Mouse (Mus musculus) CH12.LX (cell line): ENCODE results near the gene Itgb2. TPM values are rescaled to one million over a fixed set of nuclear protein-coding genes. Genes with fewer than 3 reads are reported as not detected.

ENCODE experiments used
- DNase-seq: peaks from one replicate; pipeline ENCODE4 v3.0.0-alpha.2; 2013; ENCODE audit errors: extremely low read depth
- H3K27ac ChIP-seq: 2 replicates; pipeline ENCODE4 v1.5.1; 2012; ENCODE audit warnings: low read depth, mild to moderate bottlenecking, control low read depth, moderate library complexity; ENCODE audit not compliant: insufficient read depth
- H3K27me3 ChIP-seq: replicated peaks from 2 replicates; pipeline ENCODE3; 2012; ENCODE audit warnings: inconsistent platforms
- H3K36me3 ChIP-seq, 2 experiments: replicated peaks in 1 of 2; 2 replicates each; pipeline versions ENCODE3 to v1.6.1; 2012; ENCODE audit warnings: inconsistent platforms in 1 of 2, low read length in 1 of 2, mild to moderate bottlenecking in 1 of 2, mixed read lengths in 1 of 2, moderate library complexity in 1 of 2; ENCODE audit not compliant: control insufficient read depth in 1 of 2, insufficient read depth in 1 of 2
- H3K4me1 ChIP-seq, 2 experiments: 2 replicates each; pipeline ENCODE4 v1.6.1; 2012; ENCODE audit warnings: inconsistent platforms in 1 of 2, moderate library complexity in 1 of 2; ENCODE audit not compliant: insufficient read depth in 2 of 2, control insufficient read depth in 1 of 2
- H3K4me2 ChIP-seq: 2 replicates; pipeline ENCODE4 v1.6.1; 2012; ENCODE audit warnings: low read depth, mild to moderate bottlenecking, control low read depth; ENCODE audit not compliant: poor library complexity, insufficient read depth, severe bottlenecking
- H3K4me3 ChIP-seq, 3 experiments: fragments of 150-350 bp in 1 of 3; sonication (generic) in 1 of 3; replicated peaks in 1 of 3; 2 replicates each; pipeline versions ENCODE3 to v1.5.1; 2011 to 2012; ENCODE audit warnings: low read depth in 2 of 3, low read length in 2 of 3, mild to moderate bottlenecking in 2 of 3, moderate library complexity in 2 of 3, control low read depth in 1 of 3, improper control_type of control experiment in 1 of 3, inconsistent platforms in 1 of 3, mixed read lengths in 1 of 3; ENCODE audit not compliant: poor library complexity in 1 of 3
- H3K79me2 ChIP-seq: replicated peaks from 2 replicates; pipeline ENCODE4 v1.6.1; 2012; ENCODE audit warnings: mild to moderate bottlenecking, moderate library complexity; ENCODE audit not compliant: control insufficient read depth, poor library complexity, insufficient read depth, severe bottlenecking; ENCODE audit errors: extremely low read depth
- H3K9ac ChIP-seq: 2 replicates; pipeline ENCODE4 v1.6.1; 2012; ENCODE audit warnings: low read depth, mild to moderate bottlenecking, control low read depth, moderate library complexity; ENCODE audit not compliant: insufficient read depth
- H3K9me3 ChIP-seq: replicated peaks from 2 replicates; pipeline ENCODE3; 2012; ENCODE audit warnings: low read length, inconsistent platforms, mixed read lengths
- BHLHE40 ChIP-seq: IDR thresholded peaks from 2 replicates; pipeline ENCODE4 v1.6.1; 2011; ENCODE audit warnings: mild to moderate bottlenecking, low read depth, low read length, improper control_type of control experiment
- CHD2 ChIP-seq: IDR thresholded peaks from 2 replicates; pipeline ENCODE4 v1.6.1; 2011; ENCODE audit warnings: low read length, improper control_type of control experiment
- ELF1 ChIP-seq: IDR thresholded peaks from 2 replicates; pipeline ENCODE4 v1.6.1; 2014; ENCODE audit warnings: low read depth, mild to moderate bottlenecking, inconsistent platforms, low read length, improper control_type of control experiment
- EP300 ChIP-seq: IDR thresholded peaks from 2 replicates; pipeline ENCODE4 v1.6.1; 2011; ENCODE audit warnings: low read length, improper control_type of control experiment
- ETS1 ChIP-seq: conservative IDR thresholded peaks from 2 replicates; pipeline ENCODE4 v1.6.1; 2012; ENCODE audit warnings: low read depth, mild to moderate bottlenecking, inconsistent platforms, low read length, improper control_type of control experiment, moderate library complexity
- GABPA ChIP-seq: IDR thresholded peaks from 2 replicates; pipeline ENCODE4 v1.6.1; 2012; ENCODE audit warnings: low read depth, low read length, improper control_type of control experiment, inconsistent platforms; ENCODE audit not compliant: insufficient replicate concordance
- HCFC1 ChIP-seq: IDR thresholded peaks from 2 replicates; pipeline ENCODE4 v1.6.1; 2012; ENCODE audit warnings: low read depth, mild to moderate bottlenecking, inconsistent platforms, low read length, improper control_type of control experiment
- IRF4 ChIP-seq: IDR thresholded peaks from 2 replicates; pipeline ENCODE4 v1.6.1; 2014; ENCODE audit warnings: low read depth, mild to moderate bottlenecking, inconsistent platforms, low read length, improper control_type of control experiment
- KAT2A ChIP-seq: IDR thresholded peaks from 2 replicates; pipeline ENCODE4 v1.6.1; 2012; ENCODE audit warnings: low read length, improper control_type of control experiment, inconsistent platforms; ENCODE audit not compliant: insufficient replicate concordance
- MAFK ChIP-seq: IDR thresholded peaks from 2 replicates; pipeline ENCODE4 v1.6.1; 2011; ENCODE audit warnings: low read length, improper control_type of control experiment; ENCODE audit not compliant: insufficient replicate concordance
- MAX ChIP-seq: IDR thresholded peaks from 2 replicates; pipeline ENCODE4 v1.6.1; 2011; ENCODE audit warnings: low read length, improper control_type of control experiment
- MXI1 ChIP-seq: IDR thresholded peaks from 2 replicates; pipeline ENCODE4 v1.6.1; 2011; ENCODE audit warnings: mild to moderate bottlenecking, low read depth, low read length, improper control_type of control experiment
- POLR2A ChIP-seq: IDR thresholded peaks from 2 replicates; pipeline ENCODE4 v1.6.1; 2011; ENCODE audit warnings: low read depth, mild to moderate bottlenecking, improper control_type of control experiment, low read length
- RAD21 ChIP-seq: IDR thresholded peaks from 2 replicates; pipeline ENCODE4 v1.6.1; 2011; ENCODE audit warnings: low read depth, mild to moderate bottlenecking, low read length, improper control_type of control experiment, moderate library complexity
- RCOR1 ChIP-seq: conservative IDR thresholded peaks from 2 replicates; pipeline ENCODE4 v1.6.1; 2012; ENCODE audit warnings: low read depth, mild to moderate bottlenecking, inconsistent platforms, low read length, improper control_type of control experiment
- SIN3A ChIP-seq: IDR thresholded peaks from 2 replicates; pipeline ENCODE4 v1.6.1; 2012; ENCODE audit warnings: low read length, improper control_type of control experiment, inconsistent platforms
- TBP ChIP-seq: conservative IDR thresholded peaks from 2 replicates; pipeline ENCODE4 v1.6.1; 2011; ENCODE audit warnings: low read depth, low read length, improper control_type of control experiment
- UBTF ChIP-seq: IDR thresholded peaks from 2 replicates; pipeline ENCODE4 v1.6.1; 2012; ENCODE audit warnings: low read depth, mild to moderate bottlenecking, inconsistent platforms, low read length, improper control_type of control experiment, moderate library complexity
- USF1 ChIP-seq: IDR thresholded peaks from 2 replicates; pipeline ENCODE4 v1.6.1; 2014; ENCODE audit warnings: low read depth, mild to moderate bottlenecking, inconsistent platforms, low read length, improper control_type of control experiment
- ZKSCAN1 ChIP-seq: IDR thresholded peaks from 2 replicates; pipeline ENCODE4 v1.6.1; 2012; ENCODE audit warnings: low read depth, inconsistent platforms, low read length, improper control_type of control experiment, borderline replicate concordance
- dilution Hi-C: fragments of 300-500 bp; cut with MboI; formaldehyde crosslinking; loops from 2 replicates; pipeline ENCODE4 v1.14.3; 2020; ENCODE audit warnings: low sequenced_read_pairs; ENCODE audit not compliant: extremely low pct_unique_long_range_greater_than_20kb, extremely low pct_ligation_motif_present
- in situ Hi-C: fragments of 300-500 bp; cut with MboI; formaldehyde crosslinking; loops from 3 replicates; pipeline ENCODE4 v1.14.3; 2019; ENCODE audit warnings: low sequenced_read_pairs, low pct_ligation_motif_present, low pct_unique_long_range_greater_than_20kb, mixed read lengths
- polyA plus RNA-seq: library from polyadenylated mRNA; unstranded; fragments of >175 nt; gene quantifications from 2 replicates; pipeline ENCODE4 v1.2.1, GENCODE M21; 2012; ENCODE audit warnings: low read depth; ENCODE audit not compliant: insufficient read length
- total RNA-seq, 2 experiments: library from RNA; depleted of rRNA; stranded (reverse); fragments of 300-350 nt in 1 of 2; fragments of >200 nt in 1 of 2; gene quantifications; 2 replicates each; pipeline ENCODE4 v1.2.3; 2012 to 2014

Itgb2 gene
- total and polyA plus RNA-seq, 3 experiments, result 32.6 to 54.1 (median 40.2) TPM

- peaks cover 42 to 85% of the 10 kb centered on the region in 2 experiments for H3K36me3 ChIP-seq
- dilution Hi-C loops, result no loop called here
Measured at GRCm38 (mm10) chr10:77544916-77545315, 14.9 kb downstream of the Itgb2 start.

GRCm38 (mm10) chr10:77548576-77548975, 18.5 kb downstream of the Itgb2 start:
- H3K9me3 ChIP-seq, result no peaks in the 10 kb centered on the region
- no peak for DNase-seq
- no peak for TF ChIP-seq UBTF
- no peak for TF ChIP-seq HCFC1
- no peak for TF ChIP-seq IRF4
- TF ChIP-seq POLR2A, result no peak
- no peak for TF ChIP-seq KAT2A
- TF ChIP-seq TBP, result no peak
- no peak for TF ChIP-seq CHD2
- no peak for TF ChIP-seq SIN3A
- no peak for TF ChIP-seq MAFK
- TF ChIP-seq EP300, result no peak
- no peak for TF ChIP-seq MXI1
- no peak for TF ChIP-seq ETS1
- TF ChIP-seq ELF1, result no peak
- TF ChIP-seq USF1, result no peak
- TF ChIP-seq RAD21, result no peak
- TF ChIP-seq, all 38 proteins: peak for 0
- in situ Hi-C loops (no loop called here), dilution Hi-C loops (no loop called here)
- H3K36me3 ChIP-seq, result peaks cover 51 to 91% of the 10 kb centered on the region in 2 experiments
- no peaks in the 10 kb centered on the region for H3K27me3 ChIP-seq
- H3K4me1 ChIP-seq, result peaks cover 0 to 5% of the 10 kb centered on the region in 2 experiments; a peak in 1 of 4 replicates
- no peak overlapping the region for H3K4me2 ChIP-seq
- H3K4me3 ChIP-seq, result no peak overlapping the region
- no peaks in the 10 kb centered on the region for H3K79me2 ChIP-seq
- no peak overlapping the region for H3K9ac ChIP-seq
- no peak overlapping the region for H3K27ac ChIP-seq

More at GRCm38 (mm10) chr10:77544916-77545315, 14.9 kb downstream of the Itgb2 start:
- Histone ChIP-seq H3K27me3 (no peaks in the 10 kb centered on the region), H3K79me2 (no peaks in the 10 kb centered on the region), H3K27ac (no peak overlapping the region), H3K4me2 (no peak overlapping the region), H3K9me3 (no peaks in the 10 kb centered on the region), H3K9ac (no peak overlapping the region), H3K4me3 (no peak overlapping the region), H3K4me1 (peaks cover 0 to 16% of the 10 kb centered on the region in 2 experiments; a peak in 2 of 4 replicates)
- in situ Hi-C loops, result no loop called here
- DNase-seq, result no peak
- TF ChIP-seq TBP (no peak), BHLHE40 (no peak), MAFK (no peak), RCOR1 (no peak), MAX (no peak), SIN3A (no peak), ZKSCAN1 (no peak), GABPA (no peak)
